Mouse (Mus musculus) R1 (cell line): ENCODE data around the gene Vps72.
A peak's percentile ranks its signal among the peaks of the same experiment; 100 is the strongest.
"Not testable (repeated sequence)": the region's sequence is repeated elsewhere in the genome, so short reads cannot be mapped to it uniquely, and the experiment has no call there.

Experiments
- DNase-seq: peaks from one replicate; pipeline ENCODE4 v3.0.0-alpha.2; 2018; ENCODE audit warnings: low read depth, low spot score

Vps72 gene

DNA sequence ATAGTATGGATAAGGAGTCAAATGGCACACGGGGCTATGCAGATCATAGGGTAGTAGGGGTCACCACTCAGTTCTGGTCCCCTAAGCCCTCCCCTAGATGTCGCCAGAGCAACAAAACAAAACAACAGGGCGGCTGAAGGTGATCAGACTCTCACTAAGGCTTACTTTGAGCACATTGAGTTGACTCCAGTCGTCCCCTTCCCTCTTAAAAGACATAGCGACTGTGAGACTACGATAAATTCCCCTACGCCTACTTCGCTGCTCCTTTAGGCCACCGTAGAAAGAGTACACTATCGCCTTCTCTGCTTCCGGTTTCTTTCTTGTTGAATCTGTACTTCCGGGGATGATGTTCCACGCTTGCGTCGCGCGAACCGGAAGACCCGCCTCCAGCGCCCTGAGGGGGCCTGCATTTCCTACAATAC, 22.9 kb downstream of the Vps72 start, which contains the start of the genes Scnm1 and Lysmd1:
Gene Scnm1, minus strand, starts transcription at position 332 of the 422 bp plus-strand sequence.
Gene Lysmd1, plus strand, starts transcription at position 409 of the 422 bp plus-strand sequence.
- DNase-seq: peak; percentile 97

DNA sequence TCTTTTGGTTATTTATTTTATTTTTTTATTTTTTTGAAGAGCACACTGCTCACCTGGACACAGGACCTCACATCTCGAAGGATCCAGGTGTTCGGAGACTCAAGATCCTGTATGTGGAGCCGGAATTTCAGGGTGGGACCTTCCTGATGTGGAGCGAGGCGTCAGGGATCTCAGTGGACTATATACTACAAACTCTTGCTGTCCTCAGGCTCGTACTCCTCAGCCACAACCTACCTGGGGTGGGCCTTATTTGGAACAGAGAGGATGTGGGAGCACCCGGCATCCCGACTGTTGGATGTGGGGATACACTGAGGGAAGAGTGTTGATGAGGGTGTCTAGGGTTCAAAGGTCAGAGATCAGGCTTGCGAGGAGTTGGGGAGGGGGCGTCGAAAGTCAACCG, 23.3 kb downstream of the Vps72 start:
- DNase-seq: not testable (repeated sequence)

DNA sequence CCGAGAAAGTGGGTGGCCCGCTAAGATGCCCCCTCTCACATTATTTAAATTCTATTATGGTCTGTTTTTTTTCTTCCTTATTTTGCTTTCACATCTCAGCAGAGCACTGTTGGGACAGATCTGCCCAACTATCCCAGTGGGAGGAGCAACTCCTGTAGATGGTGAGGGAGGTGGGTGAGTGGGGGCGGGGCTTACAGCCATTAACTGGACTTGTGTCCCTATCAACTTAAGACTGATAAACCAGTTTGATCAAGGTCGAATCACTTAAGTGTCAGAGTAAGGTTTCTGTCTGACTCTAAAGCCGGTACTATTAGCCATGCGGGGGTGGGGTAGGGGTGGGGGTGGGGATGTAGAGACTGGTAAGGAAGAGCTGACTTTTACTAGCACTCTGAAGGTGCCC, 24.2 kb downstream of the Vps72 start:
- peak; percentile 84 for DNase-seq

DNA sequence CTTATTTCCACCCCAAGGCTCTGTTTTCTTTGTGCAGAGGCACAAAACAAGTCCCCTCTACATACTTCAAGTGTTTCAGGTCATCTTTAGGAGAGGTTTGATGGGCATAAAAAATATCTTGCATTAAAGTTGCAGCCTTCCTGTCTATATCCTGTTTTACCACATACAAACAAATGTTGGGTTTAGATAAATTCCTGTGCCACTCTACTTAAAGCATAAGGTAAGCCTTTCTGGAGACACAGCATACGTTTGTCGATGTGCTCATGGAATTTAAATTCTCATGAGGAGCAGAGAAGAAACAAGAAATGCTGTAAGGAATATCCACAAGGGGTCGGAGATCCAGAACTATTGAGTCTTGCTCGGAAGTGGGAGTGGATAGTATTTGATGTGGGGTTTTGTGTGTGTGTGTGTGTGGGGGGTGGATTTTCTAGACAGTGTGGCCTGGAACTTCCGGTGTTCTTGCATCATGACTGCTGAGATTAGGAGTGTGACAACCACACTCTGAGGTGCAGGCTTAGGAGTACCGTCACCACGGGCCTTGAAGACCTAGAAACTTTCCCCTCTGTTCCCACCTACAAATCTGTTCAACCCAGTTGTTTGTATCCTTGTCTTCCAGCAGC, 24.7 kb downstream of the Vps72 start:
- DNase-seq: no peak

DNA sequence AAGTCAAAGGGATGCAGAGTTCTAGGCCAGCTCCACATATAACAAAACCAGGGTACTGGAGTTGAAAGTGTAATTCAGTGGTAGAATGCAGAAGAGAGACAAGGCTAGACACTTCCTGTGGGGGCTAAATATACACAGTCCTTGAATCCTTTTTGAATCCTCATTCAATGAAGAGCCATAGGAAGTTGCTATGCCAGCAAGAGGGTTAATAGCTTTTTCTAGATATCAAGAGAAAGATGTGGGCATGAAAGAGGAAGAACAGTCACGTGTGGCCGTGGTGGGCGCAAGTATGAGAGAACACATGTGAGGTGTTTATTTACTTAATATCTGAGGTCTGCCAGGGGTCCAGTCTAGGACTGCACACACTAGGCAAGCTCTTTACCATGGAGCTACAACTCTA, 25.5 kb downstream of the Vps72 start:
- no peak for DNase-seq

DNA sequence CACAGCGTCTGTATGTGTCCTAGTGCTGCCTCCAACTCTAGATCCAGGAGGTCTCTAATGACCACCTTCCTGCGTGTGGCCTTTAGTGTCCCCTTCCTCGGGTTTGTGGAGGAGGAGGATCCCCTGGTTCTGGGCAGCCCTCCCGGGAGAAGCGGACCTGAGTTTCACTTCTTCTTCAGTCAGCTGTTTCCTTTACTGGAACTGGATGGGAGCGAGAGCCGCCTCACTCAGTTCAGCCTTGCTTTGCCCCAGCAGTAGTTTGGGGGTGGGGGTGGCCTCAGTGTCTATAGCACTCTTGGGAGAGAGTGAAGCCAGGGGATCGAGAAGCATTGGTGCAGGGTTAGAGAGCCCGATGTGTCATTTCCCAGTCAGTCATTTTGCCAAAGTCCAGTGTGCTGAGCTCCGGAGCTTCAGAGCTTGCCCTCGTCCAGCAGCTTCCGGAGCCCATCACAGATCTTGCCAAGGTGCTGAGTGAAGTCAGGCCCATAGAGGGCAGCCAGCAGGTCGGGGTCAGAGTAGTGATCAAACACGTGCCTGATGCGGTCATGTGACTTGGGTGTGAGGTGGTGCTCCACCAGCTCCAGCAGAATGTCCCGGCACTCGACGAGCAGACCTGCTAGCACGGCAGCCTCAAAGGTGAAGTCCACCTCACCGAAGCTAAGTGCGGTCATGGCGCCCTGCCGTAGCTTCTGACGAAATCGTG, 28.9 kb downstream of the Vps72 start:
- DNase-seq: peak; percentile 71

DNA sequence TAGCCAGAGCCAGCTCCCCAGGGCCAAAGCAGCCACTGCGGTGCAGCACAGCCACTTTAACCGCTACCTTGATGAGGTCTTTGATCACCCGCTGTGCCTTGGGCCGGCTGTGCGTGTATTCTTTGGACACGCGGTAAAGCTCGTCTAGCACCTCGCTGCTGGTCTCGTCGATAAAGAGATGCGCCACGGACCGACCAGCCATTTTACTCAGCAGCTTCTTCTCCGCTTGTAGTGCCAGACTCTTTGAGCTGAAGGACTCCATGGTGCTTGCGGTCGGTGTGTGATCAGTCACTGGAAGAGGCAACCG, 29.4 kb downstream of the Vps72 start:
- peak; percentile 74 for DNase-seq

DNA sequence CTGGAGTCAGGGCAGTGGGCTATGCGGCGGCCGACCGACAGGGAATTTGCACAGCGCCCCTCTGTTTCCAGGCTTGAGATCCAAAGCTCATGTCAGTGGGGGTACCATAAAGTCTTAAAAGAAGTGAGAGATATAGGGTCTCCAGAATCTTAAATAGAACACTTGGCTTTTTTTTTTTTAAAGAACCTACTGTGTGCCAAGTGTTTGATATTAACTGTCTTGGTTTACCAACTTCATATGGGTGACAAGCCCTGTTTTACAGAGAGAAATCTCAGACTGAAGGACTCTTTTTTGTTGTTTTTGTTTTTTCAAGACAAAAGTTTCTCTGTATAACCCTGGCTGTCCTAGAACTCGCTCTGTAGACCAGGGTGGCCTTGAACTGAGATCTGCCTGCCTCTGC, 30.0 kb downstream of the Vps72 start:
- DNase-seq: no peak

DNA sequence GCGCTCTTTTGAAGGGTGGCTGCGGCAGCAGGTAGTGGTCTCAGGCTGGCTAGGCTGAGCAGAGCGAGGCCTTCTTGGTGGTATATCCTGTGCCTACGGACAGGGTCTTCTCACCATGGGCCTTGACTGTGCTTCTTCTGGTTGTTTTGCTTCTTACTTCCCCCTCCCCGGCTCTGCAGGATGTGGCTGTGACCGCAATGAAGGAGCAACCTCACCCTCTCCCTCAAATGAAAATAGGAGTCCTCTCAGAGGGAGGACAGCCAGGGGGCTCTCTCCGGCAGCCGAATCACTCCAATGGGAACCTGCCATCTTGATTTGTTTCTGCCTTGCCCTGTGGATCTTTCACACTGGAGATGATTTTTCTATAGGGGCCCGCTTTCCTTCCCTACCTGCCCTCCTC, 30.7 kb downstream of the Vps72 start:
- no peak for DNase-seq

DNA sequence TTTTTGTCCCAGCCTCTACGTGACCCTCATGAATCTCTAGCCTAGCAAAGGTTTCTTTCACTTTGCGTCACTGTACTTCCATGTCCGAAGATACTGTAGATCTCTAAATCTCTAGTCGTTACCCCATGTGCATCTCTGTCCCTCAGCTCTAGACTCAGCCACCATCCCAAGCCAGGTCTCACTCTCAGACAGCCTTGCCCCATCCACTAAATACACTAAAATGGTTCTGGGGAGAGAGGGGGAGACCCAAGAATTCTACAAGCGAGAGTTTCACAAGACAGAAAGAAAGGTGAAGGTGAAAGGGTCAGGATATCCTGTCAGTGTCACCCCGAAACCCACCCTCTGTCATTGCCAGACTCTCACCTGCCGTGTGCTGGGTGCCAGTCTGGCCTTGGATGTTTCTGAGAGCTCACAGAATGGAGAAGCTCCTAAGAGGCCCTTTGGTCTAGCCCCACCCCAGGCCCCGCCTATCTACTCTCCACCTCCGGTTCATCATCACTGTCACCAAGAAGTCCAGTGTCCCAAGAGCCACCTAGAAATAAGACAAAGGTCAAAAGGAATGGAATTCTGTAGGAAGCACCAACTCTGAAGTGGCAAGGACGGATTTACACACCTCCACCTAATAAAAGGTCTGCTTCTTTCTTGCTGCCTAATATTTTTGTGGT, 31.3 kb downstream of the Vps72 start, which contains the start of gene Tnfaip8l2:
Gene Tnfaip8l2, minus strand, starts transcription at position 409 of the 665 bp plus-strand sequence.
- DNase-seq: no peak

DNA sequence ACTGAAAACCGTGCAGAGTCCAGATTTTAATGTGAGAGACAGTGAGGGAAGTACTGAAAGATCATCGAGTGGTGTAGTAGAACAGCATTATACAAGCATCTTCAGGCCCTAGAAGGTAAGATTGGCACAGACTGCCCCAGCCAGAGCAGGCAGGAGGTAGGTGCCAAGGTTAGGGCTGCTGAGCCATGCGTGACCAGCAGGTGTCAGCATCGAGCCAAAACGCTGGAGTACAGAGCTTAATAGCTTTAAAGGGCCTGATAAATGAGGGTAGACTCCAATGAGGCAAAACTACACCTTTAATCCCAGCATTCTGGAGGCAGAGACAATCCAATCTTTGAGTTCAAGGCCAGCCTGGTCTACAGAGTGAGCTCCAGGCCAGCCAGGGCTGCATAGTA, 31.8 kb downstream of the Vps72 start:
- peak; percentile 77 for DNase-seq

DNA sequence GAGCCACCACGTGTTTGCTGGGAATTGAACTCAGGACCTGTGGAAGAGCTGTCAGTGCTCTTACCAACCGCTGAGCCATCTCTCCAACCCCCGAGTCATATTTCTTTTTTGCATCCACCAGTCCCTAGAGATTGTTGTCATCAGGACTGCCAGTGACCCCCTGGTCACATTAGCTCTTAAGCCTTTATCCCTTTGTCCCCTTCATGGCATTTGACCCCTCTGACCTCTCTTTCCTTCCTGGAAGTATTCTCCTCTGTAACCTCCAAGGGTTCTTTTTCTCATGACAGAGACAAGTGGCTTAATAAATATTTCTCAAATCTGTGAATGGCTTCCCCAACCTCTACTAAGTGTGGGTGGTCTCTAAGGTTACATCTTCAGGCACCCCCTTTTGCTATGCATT, 37.1 kb downstream of the Vps72 start:
- DNase-seq: no peak

DNA sequence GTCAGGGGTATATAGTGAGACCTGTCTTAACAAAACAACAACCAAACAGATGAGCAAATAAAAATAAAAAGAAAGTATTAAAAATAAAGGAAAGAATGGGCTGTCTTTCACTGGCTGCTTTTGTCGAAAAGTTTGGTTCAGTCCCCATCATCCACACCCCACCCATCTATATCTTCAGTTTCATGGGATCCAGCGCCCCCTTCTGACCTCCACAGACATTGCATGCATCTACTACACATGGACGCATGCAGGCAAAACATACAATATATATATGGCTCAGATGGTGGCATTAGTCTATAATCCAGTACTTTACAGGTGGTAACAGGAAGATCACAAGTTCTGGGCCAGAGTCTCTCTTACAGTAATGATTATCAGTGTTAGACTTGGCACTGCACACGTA, 43.1 kb downstream of the Vps72 start:
- peak; percentile 79 for DNase-seq

DNA sequence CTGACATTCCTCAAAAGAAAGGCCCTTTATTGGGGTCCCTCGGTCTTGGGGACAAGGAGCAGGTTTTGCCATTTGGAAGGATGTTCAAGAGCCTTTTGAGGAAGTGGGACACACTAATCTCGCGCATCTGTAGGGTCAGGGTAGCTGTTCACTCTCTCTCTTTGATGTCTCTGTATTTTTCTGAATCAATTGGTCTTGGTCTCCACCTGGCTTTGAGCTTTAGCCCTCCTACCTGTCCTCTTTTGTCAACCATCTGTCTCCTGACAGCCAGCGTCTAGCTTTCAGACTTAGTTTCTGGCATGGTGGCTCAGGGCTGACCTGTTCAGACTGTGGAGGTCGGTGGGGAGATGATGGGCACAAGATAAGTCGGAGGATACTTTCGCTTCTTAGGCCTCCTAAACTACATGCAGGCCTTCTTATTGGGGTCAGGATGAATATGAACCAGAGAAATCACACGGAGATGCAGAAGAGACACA, 48.7 kb downstream of the Vps72 start:
- no peak for DNase-seq

DNA sequence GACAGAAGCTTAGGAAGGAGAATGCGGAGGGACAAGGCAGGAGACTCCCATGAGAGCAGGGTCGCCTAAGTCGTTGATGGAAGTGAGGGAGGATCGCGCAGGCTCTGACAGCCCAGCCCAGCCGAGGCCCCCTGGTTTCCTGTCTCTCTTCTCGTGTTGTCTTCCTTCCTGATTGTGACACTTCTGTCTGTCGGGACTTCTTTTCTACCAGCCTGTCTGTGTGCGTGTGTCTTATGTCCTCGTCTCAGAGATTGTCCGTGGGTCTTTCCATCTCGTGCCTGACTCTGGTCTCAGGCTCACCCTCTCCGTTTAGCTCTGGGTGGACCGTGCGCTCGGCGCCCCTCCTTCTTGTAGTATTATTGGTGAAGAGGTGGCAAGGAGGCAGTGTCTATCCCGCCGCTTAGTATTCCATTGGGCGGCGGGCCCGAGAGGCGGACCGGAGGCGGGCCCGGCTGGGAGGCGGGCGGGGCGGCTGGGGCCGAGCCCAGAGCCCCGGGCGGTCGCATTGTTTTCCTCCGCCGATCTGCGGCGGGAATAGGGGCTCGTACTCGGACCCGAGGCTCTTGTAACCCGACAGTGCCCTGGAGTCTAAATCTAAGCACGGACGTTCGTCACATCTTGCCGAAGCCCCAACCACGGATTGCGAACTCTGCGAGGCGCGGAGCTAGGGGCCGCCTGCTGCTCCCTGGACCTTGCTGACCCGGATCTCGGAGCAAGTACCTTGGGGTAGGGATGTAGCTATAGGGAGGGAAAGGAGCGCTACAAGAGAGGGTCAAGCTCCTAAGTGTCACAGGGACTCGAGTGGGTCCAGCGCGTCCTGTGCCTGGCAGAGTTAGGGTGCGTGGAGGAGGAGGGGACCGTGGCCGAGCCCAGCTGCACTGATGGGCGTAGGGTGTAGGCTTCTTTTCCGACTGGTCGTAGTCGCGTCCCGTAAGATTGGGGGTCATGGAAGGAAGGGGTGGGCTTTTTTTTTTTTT, 49.5 kb downstream of the Vps72 start, which contains the start of gene Sema6c:
Gene Sema6c, plus strand, starts transcription at position 471 of the 977 bp plus-strand sequence.
- DNase-seq: peak; percentile 93

DNA sequence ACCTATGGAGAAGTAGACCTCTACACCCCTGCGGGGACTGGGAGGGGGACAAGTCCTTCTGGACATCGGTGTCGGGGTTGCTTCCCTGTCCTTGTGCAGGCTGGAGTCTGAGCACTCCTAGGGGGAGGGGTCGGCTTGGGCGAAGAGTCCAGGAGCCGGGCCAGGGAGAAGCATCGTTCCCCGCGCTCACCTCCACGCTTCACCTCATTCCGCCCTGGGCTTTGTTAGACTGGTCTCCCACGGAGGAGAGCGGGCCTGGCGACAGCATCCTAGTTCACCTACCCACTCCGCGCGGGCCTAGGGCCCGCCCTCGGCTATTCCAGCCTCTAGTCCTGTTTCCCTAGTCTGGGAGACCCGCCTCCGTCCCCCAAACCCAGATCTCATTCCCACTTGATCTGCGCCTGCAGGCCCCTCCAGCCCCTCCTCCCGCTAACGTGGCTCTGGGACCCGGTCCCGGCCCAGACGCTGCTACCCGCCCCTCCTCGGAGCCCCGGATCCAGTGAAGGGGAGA, 50.3 kb downstream of the Vps72 start:
- peak; percentile 46 for DNase-seq

DNA sequence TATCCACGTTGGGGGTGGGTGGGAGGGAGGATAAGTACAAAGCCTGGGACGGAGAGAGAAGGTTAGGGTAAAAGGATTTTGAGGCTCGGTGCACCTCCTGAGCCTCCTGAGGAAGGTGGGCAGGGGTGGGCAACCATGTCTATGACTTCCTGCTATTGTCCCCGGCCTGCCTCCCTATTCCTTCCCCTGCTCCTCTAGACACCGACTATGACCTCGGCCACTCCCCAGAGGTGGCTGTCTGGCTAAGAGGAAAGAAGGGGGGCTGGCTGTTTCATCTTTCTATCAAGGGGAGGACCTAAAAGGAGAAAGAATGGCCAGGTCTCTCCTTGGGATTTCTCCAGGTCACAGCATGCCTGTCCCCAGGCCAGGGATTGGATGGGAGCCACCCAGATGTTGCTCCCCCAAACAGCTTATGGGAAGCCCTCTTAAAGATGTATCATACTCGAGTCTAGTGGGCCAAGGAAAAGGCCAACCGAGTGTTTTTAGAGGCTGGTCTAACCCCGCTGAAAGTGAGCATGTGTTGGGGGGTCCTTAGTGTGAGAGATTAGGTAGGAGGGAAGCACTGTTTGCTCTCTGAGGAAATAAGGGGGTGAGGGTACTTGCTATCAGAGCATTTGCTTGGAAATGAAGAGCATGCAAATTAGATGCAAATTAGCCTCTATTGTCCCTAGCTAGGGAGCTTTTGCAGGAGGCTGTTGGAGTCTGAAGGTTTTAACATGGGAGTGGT, 51.0 kb downstream of the Vps72 start:
- DNase-seq: peak; percentile 83

DNA sequence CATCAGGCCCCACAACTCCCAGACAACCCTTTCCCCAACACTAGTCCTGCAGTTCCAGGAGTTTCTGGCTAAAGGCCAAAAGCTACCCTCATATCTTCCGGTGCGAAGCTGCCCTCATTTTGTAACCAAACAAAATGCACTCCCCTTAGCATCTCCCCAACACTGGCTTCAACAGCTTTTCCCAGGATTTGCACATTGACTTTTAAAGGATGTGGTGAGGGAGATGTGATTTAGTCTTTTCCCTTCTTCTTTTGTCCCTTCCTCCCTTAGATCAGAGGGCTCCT, 51.5 kb downstream of the Vps72 start:
- no peak for DNase-seq

DNA sequence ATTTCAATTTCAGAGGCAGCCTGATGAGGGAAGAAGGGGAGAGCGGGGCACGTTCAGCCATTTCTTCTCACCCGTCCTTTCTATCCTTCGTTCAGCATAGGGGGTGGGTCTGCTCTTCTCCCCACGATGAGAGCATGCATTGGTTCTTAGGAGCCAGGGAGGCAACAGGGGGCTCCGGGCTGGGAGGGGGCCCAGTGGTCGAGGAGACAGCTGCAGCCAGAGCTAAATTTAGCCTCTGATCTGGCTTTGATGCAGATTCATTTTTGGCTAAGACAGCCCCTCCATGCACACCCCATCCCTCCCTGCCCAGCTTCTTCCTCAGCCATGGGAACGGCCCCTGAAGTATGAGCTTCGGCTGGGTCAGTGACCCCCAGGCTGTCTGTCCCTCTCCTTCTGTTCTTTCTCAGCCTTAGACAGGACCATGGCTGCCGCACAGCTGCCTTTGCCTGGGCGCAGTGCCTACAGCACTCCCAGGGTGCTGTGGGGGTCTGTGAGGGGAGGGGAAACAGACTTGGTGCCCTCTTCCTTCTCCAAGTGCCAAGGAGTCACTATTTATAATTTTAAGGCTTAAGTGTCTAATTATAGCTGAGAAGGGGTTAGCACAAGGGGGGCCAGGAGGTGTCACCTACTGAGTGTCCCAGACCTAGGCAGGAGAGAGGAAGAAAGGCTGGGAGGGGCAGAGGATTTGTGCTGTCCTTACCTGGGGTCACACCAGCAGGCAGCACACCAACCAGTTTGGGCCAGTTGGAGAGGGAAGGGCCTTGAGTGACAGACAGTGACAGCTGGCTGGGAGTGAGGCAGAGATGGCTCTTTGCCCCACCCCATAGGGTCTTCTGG, 52.8 kb downstream of the Vps72 start:
- DNase-seq: peak; percentile 72

DNA sequence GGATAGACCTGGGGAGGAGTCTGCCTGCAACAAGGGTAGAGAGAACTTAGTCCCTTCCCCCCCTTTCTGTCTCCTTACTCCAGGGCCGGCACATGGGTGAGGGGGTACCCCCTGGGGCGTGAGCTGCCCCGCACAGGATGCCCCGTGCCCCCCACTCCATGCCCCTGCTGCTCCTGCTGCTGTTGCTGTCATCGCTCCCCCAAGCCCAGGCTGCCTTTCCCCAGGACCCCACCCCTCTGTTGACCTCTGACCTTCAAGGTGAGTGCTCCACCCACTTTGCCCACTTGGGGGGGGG, 53.4 kb downstream of the Vps72 start:
- no peak for DNase-seq
